Mouse (Mus musculus) midbrain, embryonic 16.5 days (tissue): ENCODE measurements around the gene Slc25a39. TPM values are rescaled to one million over a fixed set of nuclear protein-coding genes. Genes with fewer than 3 reads are reported as not detected.
"Not testable (repeated sequence)": the region's sequence is repeated elsewhere in the genome, so short reads cannot be mapped to it uniquely, and the experiment has no call there.

Experiments used
- ATAC-seq: fragments of 200-750 bp; cut with Nextera tagmentation; 2 replicates; pipeline ENCODE4 v1.8.0; 2017; ENCODE audit warnings: moderate TSS enrichment
- H3K27ac ChIP-seq: fragments of 300-500 bp; sonication (generic); 2 replicates; pipeline ENCODE4 v1.5.1; 2014; ENCODE audit warnings: mild to moderate bottlenecking, low read length, mixed read lengths
- H3K27me3 ChIP-seq: fragments of 300-500 bp; sonication (generic); 2 replicates; pipeline ENCODE4 v1.6.1; 2014; ENCODE audit warnings: low read depth, low read length, mixed read lengths; ENCODE audit not compliant: control insufficient read depth, insufficient read depth
- H3K36me3 ChIP-seq: fragments of 300-500 bp; sonication (generic); 2 replicates; pipeline ENCODE4 v1.6.1; 2014; ENCODE audit warnings: mild to moderate bottlenecking, low read length, moderate library complexity, mixed read lengths; ENCODE audit not compliant: control insufficient read depth, insufficient read depth
- H3K4me1 ChIP-seq: fragments of 300-500 bp; sonication (generic); 2 replicates; pipeline ENCODE4 v1.6.1; 2014; ENCODE audit warnings: mild to moderate bottlenecking, low read length, mixed read lengths; ENCODE audit not compliant: control insufficient read depth, insufficient read depth
- H3K4me2 ChIP-seq: fragments of 300-500 bp; sonication (generic); 2 replicates; pipeline ENCODE4 v1.6.1; 2014; ENCODE audit warnings: mild to moderate bottlenecking, low read length, mixed read lengths
- H3K4me3 ChIP-seq: fragments of 300-500 bp; sonication (generic); 2 replicates; pipeline ENCODE4 v1.5.1; 2014; ENCODE audit warnings: low read depth, mild to moderate bottlenecking, low read length, moderate library complexity, mixed read lengths
- H3K9ac ChIP-seq: fragments of 300-500 bp; sonication (generic); 2 replicates; pipeline ENCODE4 v1.6.1; 2014; ENCODE audit warnings: low read depth, low read length, mixed read lengths
- H3K9me3 ChIP-seq: fragments of 300-500 bp; sonication (generic); replicated peaks from 2 replicates; pipeline ENCODE4 v1.6.1; 2014; ENCODE audit warnings: mild to moderate bottlenecking, low read length, mixed read lengths; ENCODE audit not compliant: control insufficient read depth, poor library complexity, severe bottlenecking
- WGBS: fragments of 180-500 bp; shearing (Covaris S2); extraction: QIAGEN DNeasy Blood & Tissue Kit; methylation state at CpG from one replicate; pipeline ENCODE4 v1.1.7; 2014; 5-methylcytosine and 5-hydroxymethylcytosine counted together
- polyA plus RNA-seq: library from polyadenylated mRNA; unstranded; fragments of >200 nt; fragmentation: Nextera tagmentation; extraction: Ambion mirVana; gene quantifications from 2 replicates; pipeline ENCODE4 v1.2.1, GENCODE M21; 2015

Gene Slc25a39
- polyA plus RNA-seq, 1 experiment from 2014 or later, result 150 TPM

DNA sequence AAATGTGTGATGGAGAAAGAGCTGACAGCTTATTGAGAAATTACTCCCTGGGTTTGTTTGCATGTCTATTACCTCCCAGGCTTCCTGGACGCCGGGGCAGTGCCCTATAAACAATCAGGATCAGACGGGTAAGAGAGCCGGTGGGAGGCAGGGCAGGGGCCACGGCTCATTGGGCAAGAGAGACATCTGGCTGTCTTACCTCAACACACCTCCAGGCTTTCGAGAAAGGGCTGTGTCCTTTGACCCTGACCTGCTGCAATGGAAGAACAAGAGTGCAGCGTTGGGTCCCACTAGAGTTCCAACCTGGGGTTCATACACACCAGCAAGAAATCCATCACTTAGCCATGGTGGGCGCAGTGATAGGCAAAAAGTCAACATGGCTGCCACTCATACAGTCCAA is 13.8 kb upstream of the Slc25a39 start:
- 61% methylated on average over 8 of the region's 8 CpGs for WGBS
- no peaks in the 10 kb centered on the region for H3K36me3 ChIP-seq
- H3K27me3 ChIP-seq, result no peaks in the 10 kb centered on the region
- no peak overlapping the region for H3K27ac ChIP-seq
- ATAC-seq, result no peak
- no peaks in the 10 kb centered on the region for H3K4me1 ChIP-seq
- no peak overlapping the region for H3K4me3 ChIP-seq
- H3K4me2 ChIP-seq, result no peak overlapping the region
- no peaks in the 10 kb centered on the region for H3K9me3 ChIP-seq
- H3K9ac ChIP-seq, result no peak overlapping the region

DNA sequence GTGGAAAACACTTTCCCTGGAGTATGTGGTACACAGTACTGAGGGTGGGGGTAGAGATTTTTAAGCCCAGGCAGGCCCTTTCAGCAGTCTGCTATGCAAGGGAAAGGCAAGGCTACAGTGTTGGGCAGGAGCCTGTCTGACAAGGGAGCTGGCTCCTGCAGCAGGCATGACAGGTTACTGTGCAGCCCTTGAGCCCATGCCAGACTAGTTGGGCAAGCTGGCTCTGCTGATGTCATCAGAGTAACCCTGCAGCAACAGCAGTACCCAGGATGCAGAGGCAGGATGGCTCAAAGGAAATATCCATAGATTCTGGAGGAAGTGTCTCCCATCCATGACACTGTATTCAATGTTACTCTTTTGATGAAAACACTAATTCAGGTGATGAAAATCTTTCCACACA is 11.1 kb upstream of the Slc25a39 start:
- Histone ChIP-seq H3K9me3 (no peaks in the 10 kb centered on the region), H3K27ac (no peak overlapping the region), H3K36me3 (no peaks in the 10 kb centered on the region), H3K4me1 (no peaks in the 10 kb centered on the region), H3K27me3 (no peaks in the 10 kb centered on the region), H3K9ac (0 out of 2 replicates have a peak overlapping the region, but pooled peaks have one; percentile 10), H3K4me3 (no peak overlapping the region), H3K4me2 (no peak overlapping the region)
- ATAC-seq, result no peak

DNA sequence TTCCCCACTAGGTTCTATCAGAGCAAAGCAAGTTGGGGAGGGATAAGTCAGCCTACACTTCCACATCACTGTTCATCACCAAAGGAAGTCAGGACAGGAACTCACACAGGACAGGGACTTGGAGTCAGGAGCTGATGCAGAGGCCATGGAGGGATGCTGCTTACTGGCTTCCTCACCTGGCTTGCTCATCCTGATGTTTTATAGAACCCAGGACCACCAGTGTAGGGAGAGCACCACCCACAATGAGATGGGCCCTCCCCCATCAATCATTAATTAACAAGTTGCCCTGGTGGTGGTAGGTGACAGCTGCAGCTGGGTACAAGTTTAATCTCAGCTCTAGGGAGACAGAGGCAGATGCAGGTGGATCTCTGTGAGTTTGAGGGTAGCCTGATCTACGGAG is 9.4 kb upstream of the Slc25a39 start:
- Histone ChIP-seq H3K27me3 (no peaks in the 10 kb centered on the region), H3K9ac (no peak overlapping the region), H3K4me3 (no peak overlapping the region), H3K4me2 (no peak overlapping the region), H3K4me1 (no peaks in the 10 kb centered on the region), H3K36me3 (no peaks in the 10 kb centered on the region), H3K9me3 (no peaks in the 10 kb centered on the region), H3K27ac (no peak overlapping the region)
- no peak for ATAC-seq
- WGBS, result 93% methylated on average over 1 of the region's 1 CpGs

DNA sequence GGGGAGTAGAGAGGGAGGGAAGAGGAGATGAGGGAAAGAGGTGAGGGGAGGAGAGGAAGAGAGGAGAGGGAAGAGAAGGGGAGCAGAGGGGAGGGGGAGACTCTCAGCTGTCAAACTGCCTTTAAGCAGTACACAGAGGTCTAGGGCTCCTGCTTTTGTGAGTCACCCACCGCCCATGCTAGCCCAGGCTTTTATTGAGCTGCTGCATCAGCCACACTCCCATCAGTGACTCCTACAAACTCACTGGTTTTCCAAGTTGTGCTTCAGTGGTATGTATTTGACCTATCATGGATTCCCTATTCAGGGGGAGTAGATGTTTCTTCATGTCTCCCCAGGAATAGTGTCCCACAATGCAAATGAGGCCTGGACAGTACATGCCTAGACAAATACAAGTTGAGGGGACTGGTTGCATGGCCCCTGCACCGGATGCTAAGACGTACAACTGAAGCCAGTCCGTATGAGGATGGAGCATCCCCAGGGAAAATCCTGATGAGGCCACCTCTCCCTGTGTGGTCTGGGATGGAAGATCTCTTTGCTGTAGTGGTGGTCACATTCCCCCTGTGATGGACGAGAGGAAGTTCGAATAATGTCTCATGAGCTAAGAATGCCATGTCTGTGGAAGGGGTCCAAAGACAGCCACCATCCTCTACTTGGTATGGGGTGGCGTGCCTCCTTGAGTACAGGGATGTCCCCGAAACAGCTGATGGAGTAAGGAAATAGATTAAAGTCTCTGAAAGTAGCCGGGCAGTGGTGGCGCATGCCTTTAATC is 7.5 kb upstream of the Slc25a39 start:
- Histone ChIP-seq H3K27ac (no peak overlapping the region), H3K27me3 (no peaks in the 10 kb centered on the region), H3K4me1 (no peaks in the 10 kb centered on the region; the same call in 1 of the 2 replicates), H3K9ac (no peak overlapping the region), H3K36me3 (no peaks in the 10 kb centered on the region), H3K4me2 (no peak overlapping the region), H3K4me3 (no peak overlapping the region), H3K9me3 (no peaks in the 10 kb centered on the region)
- 68% methylated on average over 10 of the region's 10 CpGs for WGBS
- ATAC-seq, result no peak

DNA sequence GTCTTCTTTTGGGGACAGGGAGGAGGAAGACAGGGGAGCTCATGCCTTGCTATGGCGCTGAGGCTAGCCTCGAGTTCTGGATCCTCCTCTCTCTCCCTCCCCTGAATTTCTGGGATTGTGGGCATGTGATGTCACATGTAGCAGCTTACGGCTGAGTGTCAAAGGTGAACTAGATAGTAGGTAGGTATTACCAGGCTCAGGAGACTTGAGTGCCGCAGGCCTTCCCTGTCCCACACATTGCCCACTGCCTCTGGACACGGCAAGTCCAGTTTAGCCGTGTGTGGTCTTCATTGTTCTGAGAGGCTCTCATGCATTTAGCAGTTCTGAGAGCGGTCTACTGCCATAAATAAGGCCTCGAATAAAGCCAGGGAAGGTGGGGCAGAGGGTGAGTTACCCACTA is 5.3 kb upstream of the Slc25a39 start:
- no peak for ATAC-seq
- Histone ChIP-seq H3K27ac (no peak overlapping the region), H3K4me2 (no peak overlapping the region), H3K27me3 (no peaks in the 10 kb centered on the region), H3K4me1 (peaks cover 5% of the 10 kb centered on the region), H3K9me3 (no peaks in the 10 kb centered on the region), H3K9ac (no peak overlapping the region), H3K4me3 (no peak overlapping the region), H3K36me3 (no peaks in the 10 kb centered on the region)
- 76% methylated on average over 8 of the region's 8 CpGs for WGBS

DNA sequence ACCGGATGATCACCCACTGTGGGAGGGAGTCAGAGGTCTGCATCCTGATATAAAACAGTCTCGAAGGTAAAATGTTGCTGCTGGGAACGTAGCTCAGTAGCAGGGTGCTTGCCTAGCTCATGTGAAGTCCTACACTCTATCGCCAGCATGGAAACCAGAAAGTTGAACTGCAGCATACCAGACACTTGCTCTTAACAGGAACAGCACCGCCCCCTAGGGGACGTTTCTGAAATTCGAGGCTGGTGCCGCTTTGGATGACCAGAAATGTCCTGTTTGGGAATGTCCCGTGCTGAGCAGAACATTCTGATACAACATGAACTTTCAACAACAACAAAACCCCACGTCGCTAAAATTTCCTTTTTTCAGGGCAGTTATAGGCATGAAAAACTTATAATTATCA is 4.0 kb upstream of the Slc25a39 start:
- H3K9ac ChIP-seq, result no peak overlapping the region
- H3K27ac ChIP-seq, result no peak overlapping the region
- no peaks in the 10 kb centered on the region for H3K36me3 ChIP-seq
- no peak overlapping the region for H3K4me3 ChIP-seq
- no peaks in the 10 kb centered on the region for H3K27me3 ChIP-seq
- ATAC-seq, result no peak
- no peaks in the 10 kb centered on the region for H3K9me3 ChIP-seq
- H3K4me2 ChIP-seq, result no peak overlapping the region
- WGBS, result 8% methylated on average over 11 of the region's 11 CpGs
- peaks cover 12% of the 10 kb centered on the region for H3K4me1 ChIP-seq

DNA sequence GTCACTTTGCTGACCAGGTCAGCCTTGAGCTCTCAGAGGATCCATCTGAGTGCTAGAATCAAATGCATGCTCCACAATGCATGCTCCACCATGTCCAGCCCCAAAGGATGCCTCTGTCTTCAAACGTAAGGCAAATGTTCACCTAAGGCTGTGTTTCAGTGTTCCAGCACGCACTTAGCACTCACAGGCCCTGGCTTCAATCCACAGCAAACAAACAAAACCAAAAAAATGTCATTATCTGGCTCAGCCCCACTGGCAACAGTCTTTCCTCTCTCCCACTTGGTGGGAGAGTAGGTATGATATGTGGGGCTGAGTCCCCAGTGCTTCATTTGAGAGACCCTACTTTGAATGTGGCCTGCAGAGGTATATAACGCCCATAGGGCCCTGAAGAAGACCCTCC is 3.3 kb upstream of the Slc25a39 start:
- Histone ChIP-seq H3K4me3 (no peak overlapping the region), H3K36me3 (no peaks in the 10 kb centered on the region), H3K9ac (no peak overlapping the region), H3K4me1 (peaks cover 18% of the 10 kb centered on the region), H3K27me3 (no peaks in the 10 kb centered on the region), H3K9me3 (no peaks in the 10 kb centered on the region), H3K27ac (no peak overlapping the region), H3K4me2 (no peak overlapping the region)
- 86% methylated on average over 3 of the region's 3 CpGs for WGBS
- ATAC-seq, result no peak

DNA sequence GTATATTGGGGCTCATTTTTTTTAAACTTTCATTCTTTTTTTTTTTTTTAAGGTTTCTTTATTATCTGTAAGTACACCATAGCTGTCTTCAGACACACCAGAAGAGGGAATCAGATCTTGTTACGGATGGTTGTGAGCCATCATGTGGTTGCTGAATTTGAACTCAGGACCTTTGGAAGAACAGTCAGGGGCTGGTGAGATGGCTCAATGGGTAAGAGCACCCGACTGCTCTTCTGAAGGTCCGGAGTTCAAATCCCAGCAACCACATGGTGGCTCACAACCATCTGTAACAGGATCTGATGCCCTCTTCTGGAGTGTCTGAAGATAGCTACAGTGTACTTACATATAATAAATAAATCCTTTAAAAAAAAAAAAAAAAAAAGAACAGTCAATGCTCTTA is 2.6 kb upstream of the Slc25a39 start:
- H3K27ac ChIP-seq, H3K9ac ChIP-seq, H3K27me3 ChIP-seq, H3K4me2 ChIP-seq, H3K4me3 ChIP-seq, ATAC-seq, H3K9me3 ChIP-seq, H3K36me3 ChIP-seq: not testable (repeated sequence)
- 93% methylated on average over 3 of the region's 3 CpGs for WGBS
- peaks cover 25% of the 10 kb centered on the region for H3K4me1 ChIP-seq

DNA sequence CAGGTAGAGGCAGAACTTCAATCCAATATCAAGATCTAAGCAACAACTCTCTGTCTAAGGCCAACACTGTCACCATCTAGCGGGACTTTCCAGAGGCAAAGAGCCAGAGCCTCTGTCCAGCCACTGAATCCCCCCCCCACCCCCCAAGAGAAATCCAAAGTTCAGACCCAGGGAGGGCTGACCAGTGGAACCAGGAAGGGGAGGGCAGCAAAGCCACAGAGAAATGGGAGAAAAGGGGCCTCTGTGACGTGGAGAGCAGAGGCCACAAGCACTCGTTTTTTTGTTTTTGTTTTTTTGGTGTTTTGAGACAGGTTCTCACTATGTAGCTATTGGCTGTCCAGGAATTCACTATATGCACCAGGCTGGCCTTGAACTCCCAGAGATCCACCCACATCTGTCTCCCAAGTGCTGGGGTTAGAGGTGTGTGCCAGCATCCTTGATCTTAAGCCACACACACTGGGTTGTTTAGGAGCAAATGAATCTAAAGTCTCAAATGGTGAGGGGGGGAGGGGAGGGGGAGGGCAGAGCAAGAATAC is 2.1 kb upstream of the Slc25a39 start:
- no peaks in the 10 kb centered on the region for H3K27me3 ChIP-seq
- no peak overlapping the region for H3K4me3 ChIP-seq
- peaks cover 30% of the 10 kb centered on the region for H3K4me1 ChIP-seq
- H3K27ac ChIP-seq, result no peak overlapping the region
- 0 out of 2 replicates have a peak, but pooled peaks cover under 1% of the 10 kb centered on the region for H3K36me3 ChIP-seq
- 73% methylated on average over 3 of the region's 3 CpGs for whole genome bisulfite sequencing
- H3K4me2 ChIP-seq, result no peak overlapping the region
- no peak for ATAC-seq
- no peaks in the 10 kb centered on the region for H3K9me3 ChIP-seq
- H3K9ac ChIP-seq, result no peak overlapping the region
